Mouse (Mus musculus): ENCODE results near the gene Gm49318. TPM values are rescaled to one million over a fixed set of nuclear protein-coding genes. Genes with fewer than 3 reads are reported as not detected.
A peak's percentile ranks its signal among the peaks of the same experiment; 100 is the strongest.

The Gm49318 gene
- polyA plus RNA-seq, 1 experiment from 2014 or later: not detected

- Histone ChIP-seq H3K4me1 (ENCODE audit: control insufficient read depth, insufficient read depth, low read length) (peaks cover under 1% of the 10 kb centered on the region; the same call in 1 of the 2 replicates), H3K36me3 (ENCODE audit: control insufficient read depth, insufficient read depth, low read length) (peaks cover 95% of the 10 kb centered on the region), H3K27me3 (ENCODE audit: control insufficient read depth, insufficient read depth, low read length) (no peaks in the 10 kb centered on the region), H3K4me2 (ENCODE audit: low read length) (no peak overlapping the region), H3K9me3 (ENCODE audit: control insufficient read depth, low read length) (no peaks in the 10 kb centered on the region), H3K4me3 (replicated peaks; ENCODE audit: low read depth, low read length) (no peak overlapping the region), H3K9ac (replicated peaks; ENCODE audit: low read length) (no peak overlapping the region), H3K27ac (replicated peaks; ENCODE audit: low read depth, low read length) (no peak overlapping the region)
- WGBS: 95% methylated on average over 9 of the region's 9 CpGs
- DNase-seq (no peak), ATAC-seq (ENCODE audit: low FRiP score, low TSS enrichment) (no peak)
Measured at GRCm38 (mm10) chr9:22030386-22030785, 40.7 kb downstream of the Gm49318 start.

- Histone ChIP-seq H3K9ac (replicated peaks; ENCODE audit: low read length) (no peak overlapping the region), H3K27ac (replicated peaks; ENCODE audit: low read depth, low read length) (no peak overlapping the region), H3K4me2 (ENCODE audit: low read length) (no peak overlapping the region), H3K36me3 (ENCODE audit: control insufficient read depth, insufficient read depth, low read length) (peaks cover 96% of the 10 kb centered on the region), H3K27me3 (ENCODE audit: control insufficient read depth, insufficient read depth, low read length) (no peaks in the 10 kb centered on the region), H3K4me3 (replicated peaks; ENCODE audit: low read depth, low read length) (no peak overlapping the region), H3K4me1 (ENCODE audit: control insufficient read depth, insufficient read depth, low read length) (no peaks in the 10 kb centered on the region), H3K9me3 (ENCODE audit: control insufficient read depth, low read length) (no peaks in the 10 kb centered on the region)
- no peak for ATAC-seq (ENCODE audit: low FRiP score, low TSS enrichment)
- DNase-seq: no peak
- WGBS: 23% methylated on average over 7 of the region's 7 CpGs
Measured at GRCm38 (mm10) chr9:22028467-22028866, 42.6 kb downstream of the Gm49318 start.

GRCm38 (mm10) chr9:22024592-22024991 is 46.5 kb downstream of the Gm49318 start:
- Histone ChIP-seq H3K27ac (replicated peaks; ENCODE audit: low read depth, low read length) (no peak overlapping the region), H3K36me3 (ENCODE audit: control insufficient read depth, insufficient read depth, low read length) (peaks cover 84% of the 10 kb centered on the region), H3K27me3 (ENCODE audit: control insufficient read depth, insufficient read depth, low read length) (no peaks in the 10 kb centered on the region), H3K9ac (replicated peaks; ENCODE audit: low read length) (no peak overlapping the region), H3K4me3 (replicated peaks; ENCODE audit: low read depth, low read length) (no peak overlapping the region), H3K4me1 (ENCODE audit: control insufficient read depth, insufficient read depth, low read length) (no peaks in the 10 kb centered on the region), H3K4me2 (ENCODE audit: low read length) (no peak overlapping the region), H3K9me3 (ENCODE audit: control insufficient read depth, low read length) (no peaks in the 10 kb centered on the region)
- WGBS: 56% methylated on average over 8 of the region's 8 CpGs
- ATAC-seq (ENCODE audit: low FRiP score, low TSS enrichment) (no peak), DNase-seq (no peak)

- Histone ChIP-seq H3K4me3 (replicated peaks; ENCODE audit: low read depth, low read length) (no peak overlapping the region), H3K27ac (replicated peaks; ENCODE audit: low read depth, low read length) (no peak overlapping the region), H3K4me1 (ENCODE audit: control insufficient read depth, insufficient read depth, low read length) (no peaks in the 10 kb centered on the region), H3K36me3 (ENCODE audit: control insufficient read depth, insufficient read depth, low read length) (peaks cover 75% of the 10 kb centered on the region), H3K27me3 (ENCODE audit: control insufficient read depth, insufficient read depth, low read length) (no peaks in the 10 kb centered on the region), H3K9ac (replicated peaks; ENCODE audit: low read length) (no peak overlapping the region), H3K4me2 (ENCODE audit: low read length) (no peak overlapping the region), H3K9me3 (ENCODE audit: control insufficient read depth, low read length) (no peaks in the 10 kb centered on the region)
- 62% methylated on average over 7 of the region's 7 CpGs for WGBS
- DNase-seq (no peak), ATAC-seq (ENCODE audit: low FRiP score, low TSS enrichment) (no peak)
Measured at GRCm38 (mm10) chr9:22017208-22017825, 53.7 kb downstream of the Gm49318 start.

GRCm38 (mm10) chr9:22016245-22016644 is 54.8 kb downstream of the Gm49318 start:
- no peaks in the 10 kb centered on the region for H3K4me1 ChIP-seq (ENCODE audit: control insufficient read depth, insufficient read depth, low read length)
- H3K9ac ChIP-seq (replicated peaks; ENCODE audit: low read length): no peak overlapping the region
- no peak for DNase-seq
- no peak overlapping the region for H3K27ac ChIP-seq (replicated peaks; ENCODE audit: low read depth, low read length)
- 69% methylated on average over 10 of the region's 10 CpGs for WGBS
- no peak for ATAC-seq (ENCODE audit: low FRiP score, low TSS enrichment)
- no peak overlapping the region for H3K4me2 ChIP-seq (ENCODE audit: low read length)
- H3K4me3 ChIP-seq (replicated peaks; ENCODE audit: low read depth, low read length): no peak overlapping the region
- H3K36me3 ChIP-seq (ENCODE audit: control insufficient read depth, insufficient read depth, low read length): peaks cover 84% of the 10 kb centered on the region
- H3K9me3 ChIP-seq (ENCODE audit: control insufficient read depth, low read length): no peaks in the 10 kb centered on the region
- no peaks in the 10 kb centered on the region for H3K27me3 ChIP-seq (ENCODE audit: control insufficient read depth, insufficient read depth, low read length)

GRCm38 (mm10) chr9:22012731-22013130 is 58.3 kb downstream of the Gm49318 start:
- H3K4me2 ChIP-seq (ENCODE audit: low read length): no peak overlapping the region
- H3K36me3 ChIP-seq (ENCODE audit: control insufficient read depth, insufficient read depth, low read length): peaks cover 89% of the 10 kb centered on the region
- ATAC-seq (ENCODE audit: low FRiP score, low TSS enrichment): no peak
- WGBS: 93% methylated on average over 13 of the region's 13 CpGs
- no peaks in the 10 kb centered on the region for H3K9me3 ChIP-seq (ENCODE audit: control insufficient read depth, low read length)
- DNase-seq: no peak
- no peaks in the 10 kb centered on the region for H3K27me3 ChIP-seq (ENCODE audit: control insufficient read depth, insufficient read depth, low read length)
- H3K4me3 ChIP-seq (replicated peaks; ENCODE audit: low read depth, low read length): no peak overlapping the region
- H3K4me1 ChIP-seq (ENCODE audit: control insufficient read depth, insufficient read depth, low read length): no peaks in the 10 kb centered on the region
- H3K27ac ChIP-seq (replicated peaks; ENCODE audit: low read depth, low read length): no peak overlapping the region
- no peak overlapping the region for H3K9ac ChIP-seq (replicated peaks; ENCODE audit: low read length)

GRCm38 (mm10) chr9:22011055-22011454 is 60.0 kb downstream of the Gm49318 start:
- DNase-seq (no peak), ATAC-seq (ENCODE audit: low FRiP score, low TSS enrichment) (peak; percentile 22; the same call in 1 of the 2 replicates)
- Histone ChIP-seq H3K4me3 (replicated peaks; ENCODE audit: low read depth, low read length) (no peak overlapping the region), H3K36me3 (ENCODE audit: control insufficient read depth, insufficient read depth, low read length) (peaks cover 92% of the 10 kb centered on the region), H3K27me3 (ENCODE audit: control insufficient read depth, insufficient read depth, low read length) (no peaks in the 10 kb centered on the region), H3K4me2 (ENCODE audit: low read length) (no peak overlapping the region), H3K27ac (replicated peaks; ENCODE audit: low read depth, low read length) (no peak overlapping the region), H3K4me1 (ENCODE audit: control insufficient read depth, insufficient read depth, low read length) (no peaks in the 10 kb centered on the region), H3K9ac (replicated peaks; ENCODE audit: low read length) (no peak overlapping the region), H3K9me3 (ENCODE audit: control insufficient read depth, low read length) (no peaks in the 10 kb centered on the region)
- 89% methylated on average over 5 of the region's 5 CpGs for WGBS

GRCm38 (mm10) chr9:22004546-22004945 is 66.5 kb downstream of the Gm49318 start:
- H3K4me2 ChIP-seq (ENCODE audit: low read length): peak overlapping the region; percentile 92; the same call in 1 of the 2 replicates
- H3K27me3 ChIP-seq (ENCODE audit: control insufficient read depth, insufficient read depth, low read length): no peaks in the 10 kb centered on the region
- DNase-seq: no peak
- peaks cover 54% of the 10 kb centered on the region for H3K36me3 ChIP-seq (ENCODE audit: control insufficient read depth, insufficient read depth, low read length)
- H3K27ac ChIP-seq (replicated peaks; ENCODE audit: low read depth, low read length): no peak overlapping the region
- H3K4me3 ChIP-seq (replicated peaks; ENCODE audit: low read depth, low read length): no peak overlapping the region
- peaks cover 18% of the 10 kb centered on the region for H3K4me1 ChIP-seq (ENCODE audit: control insufficient read depth, insufficient read depth, low read length)
- no peak for ATAC-seq (ENCODE audit: low FRiP score, low TSS enrichment)
- H3K9ac ChIP-seq (replicated peaks; ENCODE audit: low read length): no peak overlapping the region
- WGBS: 92% methylated on average over 12 of the region's 12 CpGs
- H3K9me3 ChIP-seq (ENCODE audit: control insufficient read depth, low read length): no peaks in the 10 kb centered on the region

GRCm38 (mm10) chr9:22003163-22003554 is 67.9 kb downstream of the Gm49318 start:
- peak overlapping the region; percentile 64 for H3K9ac ChIP-seq (replicated peaks; ENCODE audit: low read length)
- peaks cover 18% of the 10 kb centered on the region for H3K4me1 ChIP-seq (ENCODE audit: control insufficient read depth, insufficient read depth, low read length)
- H3K27me3 ChIP-seq (ENCODE audit: control insufficient read depth, insufficient read depth, low read length): no peaks in the 10 kb centered on the region
- ATAC-seq (ENCODE audit: low FRiP score, low TSS enrichment): peak; percentile 28
- H3K27ac ChIP-seq (replicated peaks; ENCODE audit: low read depth, low read length): peak overlapping the region; percentile 71
- peaks cover 40% of the 10 kb centered on the region for H3K36me3 ChIP-seq (ENCODE audit: control insufficient read depth, insufficient read depth, low read length)
- DNase-seq: peak; percentile 68
- WGBS: under 1% methylated on average over 18 of the region's 18 CpGs
- peak overlapping the region; percentile 92 for H3K4me2 ChIP-seq (ENCODE audit: low read length)
- H3K9me3 ChIP-seq (ENCODE audit: control insufficient read depth, low read length): no peaks in the 10 kb centered on the region
- H3K4me3 ChIP-seq (replicated peaks; ENCODE audit: low read depth, low read length): peak overlapping the region; percentile 65

Measured in midbrain, embryonic 14.5 days (tissue).